Mouse (Mus musculus): ENCODE data around the gene 1700084M14Rik.
"Not testable (repeated sequence)": the region's sequence is repeated elsewhere in the genome, so short reads cannot be mapped to it uniquely, and the experiment has no call there.

1700084M14Rik gene

GRCm38 (mm10) chrX:91575811-91576210, at the start of gene 1700084M14Rik:
1700084M14Rik (minus strand) TSS chrX:91575911.
- DNase-seq: not testable (repeated sequence)

All from kidney, postnatal 10 days (tissue).